Mouse (Mus musculus) E14TG2a.4 (cell line): ENCODE measurements around the gene Lrrc25.

Experiments used
- H3K27me3 ChIP-seq: 2 replicates; pipeline ENCODE4 v1.6.1; 2014; ENCODE audit warnings: low read length, control low read depth; ENCODE audit not compliant: insufficient read depth
- H3K36me3 ChIP-seq: 2 replicates; pipeline ENCODE4 v1.6.1; 2014; ENCODE audit warnings: low read length, control low read depth; ENCODE audit not compliant: insufficient read depth
- H3K4me1 ChIP-seq: replicated peaks from 2 replicates; pipeline ENCODE4 v1.6.1; 2014; ENCODE audit warnings: low read depth, low read length, control low read depth
- H3K4me3 ChIP-seq: replicated peaks from 2 replicates; pipeline ENCODE4 v1.5.1; 2014; ENCODE audit warnings: mild to moderate bottlenecking, low read length
- H3K9me3 ChIP-seq: 2 replicates; pipeline ENCODE4 v1.6.1; 2014; ENCODE audit warnings: low read length, control low read depth
- CTCF ChIP-seq: conservative IDR thresholded peaks from 2 replicates; pipeline ENCODE4 v1.5.1; 2014; ENCODE audit warnings: low read length
- NANOG ChIP-seq: IDR thresholded peaks from 2 replicates; pipeline ENCODE4 v1.6.1; 2014; ENCODE audit warnings: borderline replicate concordance, low read length, mixed read lengths
- POU5F1 ChIP-seq: IDR thresholded peaks from 2 replicates; pipeline ENCODE4 v1.6.1; 2014; ENCODE audit warnings: low read length, borderline replicate concordance

The Lrrc25 gene

DNA sequence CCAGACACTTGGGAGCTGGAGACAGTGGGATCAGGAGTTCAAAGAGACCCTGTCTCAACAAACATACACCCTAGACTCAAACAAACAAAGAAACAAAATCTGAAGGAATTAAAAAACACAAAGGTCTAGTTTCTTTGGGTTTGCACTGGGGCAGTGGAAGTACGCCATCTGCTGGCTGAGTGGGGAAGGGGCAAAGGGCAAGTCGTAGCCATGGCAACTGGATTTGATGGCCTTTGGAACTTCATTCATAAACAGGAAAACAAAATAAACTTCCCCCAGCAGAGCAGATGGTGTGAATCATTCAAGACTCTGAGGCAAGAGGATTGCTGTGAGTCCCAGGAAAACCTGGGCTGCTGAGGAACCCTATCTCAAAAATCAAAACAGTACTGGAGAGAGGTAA, 37.3 kb downstream of the Lrrc25 start:
- Histone ChIP-seq H3K4me1 (peaks cover 87% of the 10 kb centered on the region), H3K4me3 (no peak overlapping the region), H3K27me3 (no peaks in the 10 kb centered on the region), H3K36me3 (peaks cover 82% of the 10 kb centered on the region), H3K9me3 (no peaks in the 10 kb centered on the region)
- TF ChIP-seq CTCF (peak; percentile 99), POU5F1 (no peak)

- no peak overlapping the region for H3K4me3 ChIP-seq
- H3K27me3 ChIP-seq = no peaks in the 10 kb centered on the region
- peaks cover 85% of the 10 kb centered on the region for H3K4me1 ChIP-seq
- TF ChIP-seq POU5F1 (no peak), NANOG (no peak), CTCF (no peak)
- no peaks in the 10 kb centered on the region for H3K9me3 ChIP-seq
- H3K36me3 ChIP-seq = peaks cover 76% of the 10 kb centered on the region
Observed at GRCm38 (mm10) chr8:70654121-70654520, 38.2 kb downstream of the Lrrc25 start.

GRCm38 (mm10) chr8:70655469-70655868, 39.5 kb downstream of the Lrrc25 start:
- H3K4me3 ChIP-seq = no peak overlapping the region
- no peaks in the 10 kb centered on the region for H3K9me3 ChIP-seq
- H3K27me3 ChIP-seq = no peaks in the 10 kb centered on the region
- peaks cover 63% of the 10 kb centered on the region for H3K36me3 ChIP-seq
- peaks cover 79% of the 10 kb centered on the region for H3K4me1 ChIP-seq
- TF ChIP-seq CTCF = no peak
- TF ChIP-seq NANOG = no peak
- TF ChIP-seq POU5F1 = no peak

- Histone ChIP-seq H3K4me1 (peaks cover 78% of the 10 kb centered on the region), H3K27me3 (no peaks in the 10 kb centered on the region), H3K4me3 (peak overlapping the region; percentile 41), H3K36me3 (peaks cover 55% of the 10 kb centered on the region), H3K9me3 (no peaks in the 10 kb centered on the region)
- TF ChIP-seq POU5F1 (no peak), NANOG (no peak), CTCF (no peak)
Observed at GRCm38 (mm10) chr8:70656193-70656790, 40.3 kb downstream of the Lrrc25 start.

DNA sequence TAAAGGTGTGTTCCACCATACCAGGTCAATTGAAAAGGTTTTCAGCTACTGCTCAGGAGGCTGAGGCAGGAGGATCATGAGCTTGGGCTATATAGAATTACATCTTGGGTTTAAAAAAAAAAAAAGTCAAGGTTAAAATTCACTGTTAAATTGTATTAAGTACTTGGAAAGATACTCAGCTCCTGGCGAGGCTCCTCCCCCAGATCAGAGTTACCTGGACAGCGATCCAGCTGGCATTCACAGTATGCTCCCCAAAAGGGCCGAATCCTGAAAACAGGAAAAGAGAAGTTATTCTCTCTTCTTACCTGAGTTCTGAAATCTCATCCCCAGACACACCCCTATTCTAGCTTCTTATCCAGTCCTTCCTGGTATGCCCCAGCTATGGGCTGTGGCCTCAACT, 41.3 kb downstream of the Lrrc25 start:
- Histone ChIP-seq H3K36me3 (peaks cover 46% of the 10 kb centered on the region), H3K4me1 (peaks cover 74% of the 10 kb centered on the region), H3K27me3 (no peaks in the 10 kb centered on the region), H3K4me3 (no peak overlapping the region), H3K9me3 (no peaks in the 10 kb centered on the region)
- TF ChIP-seq POU5F1 = no peak
- TF ChIP-seq NANOG = no peak
- no peak; the same call in 1 of the 2 replicates for TF ChIP-seq CTCF

- no peaks in the 10 kb centered on the region for H3K9me3 ChIP-seq
- no peak for TF ChIP-seq POU5F1
- TF ChIP-seq CTCF = no peak
- TF ChIP-seq NANOG = no peak
- peaks cover 68% of the 10 kb centered on the region for H3K4me1 ChIP-seq
- H3K36me3 ChIP-seq = peaks cover 40% of the 10 kb centered on the region
- no peak overlapping the region for H3K4me3 ChIP-seq
- H3K27me3 ChIP-seq = no peaks in the 10 kb centered on the region
Observed at GRCm38 (mm10) chr8:70657739-70658138, 41.8 kb downstream of the Lrrc25 start.

DNA sequence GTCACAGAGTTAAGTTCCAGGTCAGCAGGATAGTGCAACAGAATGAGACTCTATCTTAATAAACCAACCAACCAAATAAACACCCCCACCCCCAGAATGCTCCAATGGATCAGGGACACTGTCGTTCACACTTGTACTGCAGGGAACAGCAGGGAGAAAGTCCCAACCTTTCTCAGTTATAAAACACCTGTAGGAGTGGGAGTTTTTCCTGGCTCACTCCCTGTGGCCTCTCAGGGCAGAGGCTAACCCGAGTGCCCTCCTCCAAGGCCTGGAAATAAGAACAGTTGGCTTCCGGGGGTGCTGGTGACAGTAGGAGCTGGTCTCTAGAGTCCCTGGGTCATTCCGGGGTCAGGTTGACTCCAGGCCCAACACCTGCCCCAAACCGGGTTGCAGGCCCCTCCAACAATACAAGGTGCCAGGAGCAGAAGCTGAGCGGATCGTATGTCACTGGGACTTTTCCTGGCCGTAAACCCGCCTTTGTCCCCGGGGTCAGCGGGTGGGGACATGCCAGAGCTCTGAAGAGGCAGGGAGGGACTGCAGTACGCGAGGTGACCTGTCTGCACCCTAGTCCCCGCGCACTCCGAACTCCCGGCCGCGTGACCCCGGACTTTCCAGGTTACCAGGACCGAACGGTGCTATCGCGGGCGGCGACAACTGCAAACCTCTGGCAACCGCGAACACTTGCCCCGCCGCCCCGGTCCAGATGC, 43.1 kb downstream of the Lrrc25 start:
- no peak for TF ChIP-seq POU5F1
- no peak for TF ChIP-seq CTCF
- no peak for TF ChIP-seq NANOG
- Histone ChIP-seq H3K4me1 (peaks cover 65% of the 10 kb centered on the region), H3K9me3 (no peaks in the 10 kb centered on the region), H3K36me3 (peaks cover 39% of the 10 kb centered on the region), H3K4me3 (peak overlapping the region; percentile 93), H3K27me3 (no peaks in the 10 kb centered on the region)

DNA sequence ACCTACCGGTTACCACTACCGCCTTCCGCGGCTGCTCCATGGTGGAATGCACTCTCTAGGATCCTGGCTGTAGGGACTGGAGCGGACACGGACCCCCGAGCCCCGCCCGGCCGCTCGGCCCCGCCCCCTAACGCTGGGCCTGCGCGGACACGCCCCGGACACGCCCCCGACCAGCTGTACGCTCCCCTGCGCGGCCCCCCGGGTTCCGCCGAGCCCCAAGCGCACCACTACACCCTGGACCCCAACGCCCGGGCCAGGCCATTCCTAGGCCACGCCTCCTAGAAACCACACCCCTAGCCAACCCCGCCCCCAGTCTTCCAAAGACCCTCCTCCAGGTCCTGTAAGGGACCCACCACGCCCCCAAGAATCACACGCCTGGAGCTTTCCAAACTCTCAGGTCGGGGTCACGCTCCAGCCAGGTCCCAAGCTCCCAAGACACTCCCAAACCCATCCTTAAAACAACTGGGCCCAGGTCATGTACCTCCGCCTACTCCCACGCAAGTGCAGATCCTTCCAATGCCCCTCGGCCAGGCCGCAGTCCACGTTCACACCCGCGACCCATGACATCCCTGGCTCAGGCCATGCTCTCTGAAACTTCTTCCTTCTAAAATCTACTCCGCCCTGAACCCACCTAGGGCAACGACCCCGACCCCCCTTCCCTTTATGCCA, 43.8 kb downstream of the Lrrc25 start:
- no peaks in the 10 kb centered on the region for H3K9me3 ChIP-seq
- H3K4me3 ChIP-seq = peak overlapping the region; percentile 93
- no peaks in the 10 kb centered on the region for H3K27me3 ChIP-seq
- no peak for TF ChIP-seq NANOG
- TF ChIP-seq POU5F1 = no peak
- TF ChIP-seq CTCF = no peak
- peaks cover 59% of the 10 kb centered on the region for H3K4me1 ChIP-seq
- H3K36me3 ChIP-seq = peaks cover 32% of the 10 kb centered on the region
